Mouse (Mus musculus) v-Abl transformed pro-B cells (cell line): ENCODE measurements around the gene Asgr1.

Experiments used
- in situ Hi-C, 2 experiments: fragments of 400-800 bp; cut with MboI; formaldehyde crosslinking; loops; one replicate each; pipeline ENCODE4 v1.15.1; 2025; ENCODE audit not compliant: unreplicated experiment in 2 of 2

Gene Asgr1

DNA sequence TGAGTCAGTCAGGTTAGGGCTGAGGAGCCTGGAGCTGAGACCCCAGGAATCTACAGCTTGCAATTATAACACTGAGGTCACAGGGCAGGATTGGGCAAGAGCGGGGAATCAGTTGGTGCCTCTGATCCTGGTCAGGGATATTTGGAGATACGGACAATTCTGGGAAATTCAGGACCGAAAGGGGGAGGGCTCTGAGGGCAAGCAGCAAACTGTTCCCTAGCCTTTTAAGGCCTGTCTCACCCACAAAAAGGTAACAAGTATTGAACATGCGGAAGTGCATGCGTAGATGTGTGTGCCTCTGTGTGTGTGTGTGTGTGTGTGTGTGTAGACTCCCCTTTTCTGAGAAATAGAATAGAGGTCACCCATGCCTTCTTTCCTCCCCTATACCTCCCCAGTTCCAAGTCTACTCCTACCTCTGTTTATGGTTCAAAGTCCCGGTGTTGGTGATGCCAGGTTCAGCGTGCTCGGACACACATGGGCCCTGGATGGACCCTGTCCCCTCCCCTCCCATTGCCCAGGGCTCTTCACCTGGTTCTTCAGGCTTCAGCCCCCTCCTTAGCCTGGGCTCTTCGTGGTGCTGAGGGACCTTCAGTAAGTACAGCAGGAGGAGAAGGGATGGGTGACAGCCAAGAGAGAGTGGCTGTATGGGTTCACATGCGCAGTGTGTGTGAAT is at the start of gene Asgr1:
Asgr1 (plus strand) TSS at position 188 of the 673 bp plus-strand sequence.
- in situ Hi-C loops = loop anchor here (10.0 to 25.0 kb wide), 2 partner anchors 151 to 283 kb away; no protein-coding TSS in a partner anchor

DNA sequence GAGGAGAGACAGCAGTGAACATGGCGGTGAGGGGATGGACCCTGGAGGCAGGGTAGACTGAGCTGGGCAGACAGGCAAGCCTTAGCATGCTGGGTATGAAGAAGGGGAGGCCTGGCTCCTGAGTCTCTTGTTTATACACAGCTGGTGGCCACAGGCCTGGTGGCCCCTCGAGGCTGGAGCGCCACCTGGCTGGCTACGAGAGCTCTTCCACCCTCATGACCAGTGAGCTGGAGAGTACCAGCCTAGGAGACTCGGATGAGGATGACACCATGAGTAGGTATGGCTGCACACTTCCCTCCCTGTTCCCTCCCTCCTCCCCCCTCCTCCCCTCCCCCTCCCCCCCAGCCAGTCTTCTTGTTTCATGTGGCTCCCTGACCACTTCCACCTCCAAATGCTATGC is 48.4 kb upstream of the Asgr1 start:
- in situ Hi-C loops = no loop called here

DNA sequence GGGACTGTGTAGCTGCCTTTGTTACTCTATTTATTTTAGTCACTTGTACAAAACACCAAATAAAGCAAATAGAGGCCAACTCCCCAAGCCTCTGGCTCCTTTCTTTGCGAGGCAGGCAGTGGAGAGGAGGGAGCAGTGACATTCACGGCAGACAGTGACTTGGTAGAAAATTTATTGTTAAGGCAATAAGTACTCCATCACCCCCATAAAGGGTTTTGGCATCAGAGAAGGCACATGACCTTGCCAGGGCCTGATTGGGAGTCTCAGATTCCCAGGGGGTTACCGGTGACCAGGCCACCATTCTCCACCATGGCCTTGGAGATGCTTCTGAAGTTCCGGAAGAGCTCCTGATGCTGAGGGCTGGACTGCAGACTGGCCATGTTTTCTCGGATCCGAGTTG is 43.9 kb upstream of the Asgr1 start:
- in situ Hi-C loops = loop anchor here in 1 of 2 experiments (10.0 kb wide), 1 partner anchor 75 kb away; the partner anchor contains the start of gene Ybx2

DNA sequence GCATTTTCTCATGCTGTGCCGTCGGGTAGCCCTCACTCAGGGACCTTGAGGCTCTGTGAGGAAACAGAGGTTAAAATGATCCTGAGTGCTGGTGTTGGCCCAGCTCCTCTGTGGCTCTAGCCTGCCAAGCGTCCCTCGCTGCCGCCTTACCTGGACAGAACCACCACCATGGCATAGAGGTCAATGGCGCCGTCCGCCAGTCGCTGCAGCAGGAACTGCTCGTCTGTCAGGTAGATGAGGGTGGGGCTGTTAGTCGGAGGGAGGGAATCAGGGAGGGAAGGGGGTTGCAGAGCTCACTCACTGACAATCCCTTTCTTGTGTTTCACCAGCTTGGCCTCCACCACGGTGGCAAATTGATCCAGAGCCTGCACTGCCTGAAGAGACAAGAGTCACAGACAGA is 43.3 kb upstream of the Asgr1 start:
- in situ Hi-C loops = loop anchor here in 1 of 2 experiments (10.0 kb wide), 1 partner anchor 76 kb away; the partner anchor contains the start of gene Ybx2

DNA sequence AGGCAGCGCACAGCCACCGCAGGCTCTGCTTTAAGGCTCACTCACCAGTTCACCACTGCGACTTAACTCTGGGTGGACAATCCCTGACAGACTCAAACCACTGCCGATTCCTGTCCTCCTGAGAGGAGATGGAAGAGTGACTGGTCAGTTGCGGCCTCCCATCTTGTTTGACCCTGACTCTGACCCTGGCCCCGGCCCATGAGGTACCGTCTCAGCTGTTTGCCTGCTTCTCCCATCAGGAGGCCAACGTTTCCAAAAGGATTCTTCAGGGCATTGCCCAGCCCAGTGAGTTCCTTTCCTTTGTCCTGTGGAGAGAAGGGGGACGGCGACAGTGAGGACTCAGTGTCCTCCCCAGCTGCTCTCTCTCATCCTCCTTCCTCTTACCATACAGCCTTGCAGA is 42.9 kb upstream of the Asgr1 start:
- in situ Hi-C loops = loop anchor here in 1 of 2 experiments (10.0 kb wide), 1 partner anchor 76 kb away; the partner anchor contains the start of gene Ybx2

DNA sequence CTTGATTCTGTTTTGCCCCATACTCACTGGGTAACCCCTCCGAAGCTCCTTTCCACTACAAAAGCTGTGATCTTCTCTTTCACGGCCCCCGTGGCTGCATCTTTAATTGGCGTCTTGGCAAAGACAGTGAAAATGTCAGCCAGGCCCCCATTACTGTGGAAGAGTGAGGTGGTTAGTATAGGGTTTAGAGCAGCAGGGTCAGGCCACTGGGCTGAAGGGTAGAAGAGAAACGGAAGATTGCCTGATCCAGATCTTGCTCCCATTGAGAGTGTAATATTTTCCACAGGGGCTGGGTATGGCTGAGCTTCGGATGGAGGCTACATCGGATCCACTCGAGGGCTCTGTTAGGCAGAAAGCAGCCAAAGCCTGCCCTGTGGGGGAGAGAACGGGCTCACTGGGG is 41.0 kb upstream of the Asgr1 start:
- in situ Hi-C loops = loop anchor here in 1 of 2 experiments (10.0 kb wide), 1 partner anchor 78 kb away; the partner anchor contains the start of gene Ybx2

DNA sequence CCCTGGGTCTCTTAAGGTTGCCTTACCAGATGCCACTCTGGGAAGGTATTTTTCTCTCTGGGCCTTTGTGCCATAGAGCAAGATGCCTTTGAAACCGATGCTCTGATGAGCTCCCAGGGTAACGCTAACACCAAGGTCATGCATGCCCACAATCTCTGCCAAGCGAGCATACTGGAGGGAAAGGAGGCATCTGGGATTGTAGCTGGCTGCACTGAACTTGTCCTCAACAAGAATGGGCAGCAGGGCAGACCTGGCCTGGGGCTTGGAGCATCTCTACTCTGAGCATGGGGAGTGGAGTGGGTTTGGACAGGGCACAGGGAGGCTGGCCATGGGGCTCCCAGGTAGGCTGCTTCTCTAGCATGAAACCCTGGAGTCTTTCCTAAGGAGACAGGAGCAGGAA is 40.5 kb upstream of the Asgr1 start:
- in situ Hi-C loops = loop anchor here in 1 of 2 experiments (10.0 kb wide), 1 partner anchor 79 kb away; the partner anchor contains the start of gene Ybx2

DNA sequence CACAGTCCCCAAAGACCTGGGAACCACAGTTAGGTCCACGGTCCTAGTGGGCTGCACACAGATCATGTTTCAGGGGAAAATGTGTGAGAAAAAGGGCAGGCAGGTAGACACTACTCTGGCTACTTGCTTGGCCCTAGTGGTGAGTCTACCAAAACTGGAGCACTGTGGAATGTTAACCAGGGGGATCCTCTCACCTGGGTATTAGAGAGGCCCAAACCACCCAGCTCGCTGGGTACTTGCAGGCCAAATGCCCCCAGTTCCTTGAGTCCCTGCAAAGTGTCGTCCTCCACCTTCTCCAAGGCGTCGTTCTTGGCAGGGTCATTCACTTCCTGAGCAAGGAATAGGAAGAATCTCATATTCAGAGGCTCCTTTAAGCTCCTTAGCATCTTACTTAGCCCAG is 39.8 kb upstream of the Asgr1 start:
- in situ Hi-C loops = loop anchor here in 1 of 2 experiments (10.0 kb wide), 1 partner anchor 79 kb away; the partner anchor contains the start of gene Ybx2

DNA sequence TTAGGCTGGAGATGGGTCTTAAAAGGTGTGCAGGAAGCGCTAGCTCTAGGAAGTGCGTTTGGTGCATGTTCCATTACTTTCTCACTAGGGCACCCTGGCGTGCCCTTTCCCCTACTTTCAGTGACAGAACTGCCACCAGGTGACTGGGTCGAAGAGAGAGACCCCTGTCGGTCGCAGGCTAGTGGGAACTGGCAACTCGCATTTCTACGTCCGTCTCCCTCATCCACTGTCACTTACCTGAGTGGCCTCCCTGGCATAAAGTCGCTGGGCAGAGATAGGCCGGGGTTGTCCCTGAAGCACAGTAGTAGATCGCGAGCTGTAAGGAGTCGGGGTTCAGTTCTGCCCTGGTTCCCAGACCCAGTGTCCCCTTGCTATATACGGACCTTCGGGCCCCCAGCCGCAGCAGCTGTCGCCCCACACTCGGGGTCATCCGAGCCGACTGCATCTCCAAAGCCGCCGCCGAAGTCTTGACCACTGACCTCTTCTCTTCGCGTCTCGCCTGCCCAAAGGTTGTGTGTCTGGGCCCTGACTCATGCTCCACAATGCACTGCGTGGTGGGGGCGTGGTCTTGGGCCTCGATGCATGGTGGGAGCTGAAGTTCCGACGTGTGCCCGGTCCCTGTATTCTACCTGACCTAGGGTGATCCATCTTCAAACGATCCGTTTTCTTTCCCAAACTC is 38.9 kb upstream of the Asgr1 start, which contains the start of gene Acadvl:
Acadvl (minus strand) TSS at position 532 of the 679 bp plus-strand sequence.
- in situ Hi-C loops = loop anchor here in 1 of 2 experiments (10.0 kb wide), 1 partner anchor 80 kb away; the partner anchor contains the start of gene Ybx2

DNA sequence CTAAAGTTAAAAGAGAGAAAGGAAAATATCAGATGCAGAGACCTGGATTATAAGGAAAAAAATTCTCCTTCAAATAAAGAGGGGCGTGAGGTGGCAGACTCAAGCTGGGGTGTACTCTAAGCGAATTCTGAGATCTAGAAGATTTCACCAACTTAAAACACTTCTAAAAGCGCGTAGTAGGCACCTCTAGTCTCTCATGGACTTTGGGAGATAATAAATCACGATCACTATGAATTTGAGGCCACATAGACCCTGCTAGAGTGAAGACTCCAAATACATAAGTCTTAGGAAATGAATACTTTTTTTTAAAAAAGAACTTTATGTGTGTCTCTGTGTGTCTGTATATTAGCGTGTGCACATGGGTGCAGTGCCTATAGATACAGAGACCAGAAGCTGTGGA is 38.2 kb upstream of the Asgr1 start:
- in situ Hi-C loops = loop anchor here in 1 of 2 experiments (10.0 kb wide), 1 partner anchor 81 kb away; the partner anchor contains the start of gene Ybx2

DNA sequence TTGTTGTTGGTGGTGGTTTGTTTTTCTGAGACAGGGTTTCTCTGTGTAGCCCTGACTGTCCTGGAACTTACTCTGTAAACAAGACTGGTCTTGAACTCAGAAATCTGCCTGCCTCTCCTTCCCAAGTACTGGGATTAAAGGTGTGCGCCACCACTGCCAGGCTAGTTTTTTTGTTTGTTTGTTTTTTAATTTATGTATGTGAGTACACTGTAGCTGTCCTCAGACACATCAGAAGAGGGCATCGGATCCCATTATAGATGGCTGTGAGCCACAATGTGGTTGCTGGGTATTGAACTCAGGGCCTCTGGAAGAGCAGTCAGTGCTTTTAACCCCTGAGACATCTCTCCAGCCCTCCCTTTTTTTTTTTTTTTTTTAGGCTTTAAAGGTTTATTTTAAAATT is 37.7 kb upstream of the Asgr1 start:
- in situ Hi-C loops = loop anchor here in 1 of 2 experiments (10.0 kb wide), 1 partner anchor 81 kb away; the partner anchor contains the start of gene Ybx2

DNA sequence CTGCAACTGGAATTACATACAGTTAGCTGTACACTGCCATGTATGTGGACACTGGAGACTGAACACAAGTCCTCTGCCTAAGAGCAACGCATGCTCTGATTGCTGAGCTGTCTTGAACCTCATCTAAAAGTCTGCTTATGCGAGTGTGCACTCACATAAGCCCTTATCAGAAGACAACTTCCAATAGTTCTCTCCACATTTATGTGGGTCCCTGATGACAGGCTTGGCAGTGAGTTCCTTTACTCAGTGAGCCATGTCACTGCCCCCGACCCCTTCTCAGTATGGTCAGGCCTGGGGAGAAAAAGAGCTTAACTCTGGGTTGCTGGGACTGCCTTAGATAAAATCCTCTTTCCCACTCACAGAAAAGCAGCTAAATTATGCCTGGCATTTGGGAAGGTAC is 37.2 kb upstream of the Asgr1 start, which contains the start of gene Dlg4:
Dlg4 (plus strand) TSS at position 274 of the 400 bp plus-strand sequence.
- in situ Hi-C loops = loop anchor here in 1 of 2 experiments (10.0 kb wide), 1 partner anchor 82 kb away; the partner anchor contains the start of gene Ybx2

DNA sequence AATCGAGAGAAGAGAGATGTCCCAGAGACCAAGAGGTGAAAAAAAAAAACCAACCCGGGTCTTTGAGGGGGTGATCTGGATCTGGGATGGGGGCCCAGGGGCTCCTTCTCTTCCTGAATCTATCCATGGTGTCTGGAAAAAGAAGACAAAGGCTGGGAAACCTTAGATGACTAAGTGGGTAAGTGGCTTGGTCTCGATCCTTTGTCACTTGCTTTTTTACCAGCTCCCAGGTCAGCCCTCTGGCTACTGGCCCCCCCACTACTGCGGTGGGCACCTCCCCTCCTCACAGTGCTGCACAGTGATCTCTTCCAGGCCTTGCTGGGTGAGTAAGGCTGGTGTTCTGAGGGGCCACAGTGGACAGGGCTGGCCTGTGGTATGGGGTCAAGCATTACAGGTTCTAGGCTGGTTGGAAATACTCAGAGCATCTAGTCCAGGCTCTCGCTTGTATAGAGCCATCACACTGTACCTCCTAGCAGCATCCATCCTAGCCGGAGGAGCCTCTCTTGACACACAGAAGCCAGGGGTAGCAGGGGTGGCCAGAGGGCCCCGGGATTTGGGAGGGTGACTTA is 36.6 kb upstream of the Asgr1 start:
- in situ Hi-C loops = loop anchor here in 1 of 2 experiments (10.0 kb wide), 1 partner anchor 82 kb away; the partner anchor contains the start of gene Ybx2

DNA sequence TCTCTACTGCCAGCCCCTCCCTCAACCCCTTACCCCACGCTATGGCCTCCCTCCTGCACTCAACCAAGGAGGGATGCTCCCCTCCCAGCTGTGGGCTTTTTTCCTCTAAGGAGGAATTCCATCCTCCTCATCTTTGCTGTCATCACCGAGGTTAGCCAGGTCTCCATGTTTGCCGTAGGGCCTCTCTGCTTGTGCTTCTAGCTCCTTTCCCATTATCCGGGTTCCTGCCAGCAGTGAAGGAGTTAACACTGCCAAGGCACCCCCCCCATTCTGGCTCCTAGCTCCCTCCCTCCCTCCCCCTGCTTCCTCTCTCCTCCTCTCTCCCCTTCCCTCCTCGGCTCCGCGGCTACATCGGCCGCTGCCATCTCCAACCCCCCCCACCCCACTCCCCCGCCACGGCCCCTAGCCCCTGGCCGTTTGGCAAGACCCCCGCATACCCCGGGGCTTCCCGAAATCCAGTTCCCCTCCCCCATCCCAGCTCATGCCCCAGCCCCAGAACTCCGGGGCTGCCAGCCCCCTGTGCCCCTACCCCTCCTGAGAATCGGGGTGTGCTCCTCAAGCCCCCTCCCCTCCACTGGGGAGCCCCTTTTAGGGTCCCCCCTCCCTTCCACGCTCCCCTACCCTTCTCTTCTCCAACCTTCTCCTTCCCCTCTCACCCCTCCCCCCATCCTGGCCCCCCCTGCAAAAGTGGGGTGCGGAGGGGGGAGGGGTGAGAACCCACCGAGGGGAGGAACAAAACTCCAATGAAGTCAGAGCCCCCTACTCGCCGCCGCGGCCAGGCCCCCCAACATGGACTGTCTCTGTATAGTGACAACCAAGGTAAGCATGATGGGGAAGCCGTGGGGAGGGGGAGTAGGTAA is 35.5 kb upstream of the Asgr1 start:
- in situ Hi-C loops = loop anchor here in 1 of 2 experiments (10.0 kb wide), 1 partner anchor 84 kb away; the partner anchor contains the start of gene Ybx2

DNA sequence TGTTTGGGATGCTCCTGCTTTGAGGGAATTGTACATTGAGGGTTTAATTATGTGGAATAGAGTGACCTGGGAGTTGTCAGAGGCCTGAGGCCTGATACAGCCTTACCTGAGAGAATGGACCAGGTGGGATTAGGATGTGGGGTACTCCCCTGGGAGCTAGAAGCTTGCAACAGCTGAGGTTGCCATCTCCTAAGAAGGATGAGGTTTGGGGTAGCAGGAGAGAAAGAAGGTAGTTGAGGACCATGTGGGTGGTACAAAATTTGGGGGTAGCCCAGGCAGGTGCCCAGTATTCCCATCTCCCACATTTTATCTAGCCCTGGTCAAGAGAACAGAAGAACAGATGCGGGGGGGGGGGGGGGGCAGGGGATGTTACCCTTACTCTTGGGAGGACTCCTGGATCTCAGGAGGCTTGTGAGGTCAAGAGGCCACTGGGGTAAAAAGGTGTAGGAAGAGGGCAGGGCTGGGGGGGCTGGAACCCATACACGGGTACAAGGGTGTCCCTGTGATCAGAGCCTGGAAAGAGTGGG is 34.3 kb upstream of the Asgr1 start:
- in situ Hi-C loops = loop anchor here in 1 of 2 experiments (10.0 kb wide), 1 partner anchor 85 kb away; the partner anchor contains the start of gene Ybx2

DNA sequence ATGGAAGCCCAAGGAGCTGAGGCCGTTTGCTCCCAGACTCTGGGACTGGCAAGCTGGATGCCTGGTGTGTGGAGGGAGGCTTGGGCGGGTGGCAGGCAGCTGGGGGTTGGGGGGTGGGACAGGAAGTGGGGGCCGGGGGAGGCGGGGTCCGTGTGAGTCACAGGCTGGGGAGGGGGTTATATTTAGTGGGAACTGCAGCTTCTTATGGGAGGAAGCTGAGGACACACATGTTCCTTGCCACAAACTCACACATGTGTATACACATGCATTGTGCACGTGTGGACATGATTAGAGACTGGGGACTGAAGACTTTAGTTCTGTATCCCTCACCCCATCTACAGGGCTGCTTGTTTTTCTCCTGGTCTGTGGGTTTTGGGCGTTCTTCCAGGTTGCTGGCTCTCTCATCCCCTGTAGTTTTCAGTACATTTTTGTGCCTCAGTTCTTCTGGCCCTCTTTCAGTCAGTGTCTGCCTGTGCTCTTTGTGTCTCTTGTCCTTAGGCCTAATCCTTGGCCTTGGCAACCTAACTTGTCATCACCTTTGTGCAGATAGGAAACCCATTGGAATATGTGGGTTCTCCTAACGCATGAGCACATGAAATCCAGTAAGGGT is 33.8 kb upstream of the Asgr1 start:
- in situ Hi-C loops = no loop called here

DNA sequence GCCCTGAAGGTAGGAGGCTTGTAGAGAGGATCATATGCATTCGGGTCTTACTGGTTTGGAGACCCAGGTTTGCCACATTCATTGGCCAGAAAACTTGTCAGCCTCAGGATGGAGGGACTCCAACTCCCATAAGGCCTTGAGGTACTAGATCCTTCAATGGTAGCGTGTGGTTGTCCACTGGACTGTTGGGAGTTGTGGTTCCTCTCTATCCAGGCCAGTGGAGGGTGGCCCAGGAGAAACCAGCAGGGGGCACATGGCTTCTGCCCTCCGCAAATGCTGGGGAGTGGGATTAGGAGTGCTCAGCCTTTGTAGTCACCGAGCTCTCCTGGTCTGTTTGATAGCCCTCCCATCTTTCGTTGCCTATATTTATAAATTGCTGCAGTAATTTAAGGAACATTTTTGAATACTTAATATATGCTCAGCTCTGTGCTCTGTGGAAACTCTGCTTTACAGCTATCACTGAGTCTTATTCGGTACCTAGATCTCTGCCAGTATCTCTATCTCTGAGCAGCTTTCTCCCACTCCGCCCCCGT is 33.1 kb upstream of the Asgr1 start:
- in situ Hi-C loops = no loop called here
